Mouse (Mus musculus): ENCODE measurements at regions not wholly inside any gene's neighbourhood (a gene's known extent, or its start where the extent isn't known, plus 50 kb on each side); places are given as distances from the start of the nearest gene placed in this dataset.

GRCm38 (mm10) chr16:24341736-24342135 lies 51.6 kb upstream of the Lpp start:
- no peak for DNase-seq (ENCODE audit: low read depth, low spot score)

DNA sequence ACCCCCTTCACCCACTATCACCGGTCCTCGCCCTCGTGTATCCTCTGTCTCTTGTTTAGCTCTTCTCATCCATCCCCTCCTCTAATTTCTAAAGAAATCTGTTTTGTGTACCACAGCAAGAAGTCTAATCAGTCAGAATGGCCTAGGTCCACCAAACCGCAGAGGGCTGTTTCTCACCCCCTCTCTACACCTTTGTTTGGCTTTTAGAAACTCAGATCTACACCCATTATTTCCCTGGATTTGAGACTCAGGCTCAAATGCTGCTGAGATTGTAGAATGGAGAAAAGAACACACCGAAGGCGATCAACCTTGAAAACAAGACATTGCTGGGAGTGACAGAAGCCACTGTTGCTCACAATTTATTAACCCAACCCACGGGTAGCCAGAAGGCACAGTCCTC lies 52.7 kb upstream of the Lpp start:
- DNase-seq (ENCODE audit: low read depth, low spot score) = no peak

DNA sequence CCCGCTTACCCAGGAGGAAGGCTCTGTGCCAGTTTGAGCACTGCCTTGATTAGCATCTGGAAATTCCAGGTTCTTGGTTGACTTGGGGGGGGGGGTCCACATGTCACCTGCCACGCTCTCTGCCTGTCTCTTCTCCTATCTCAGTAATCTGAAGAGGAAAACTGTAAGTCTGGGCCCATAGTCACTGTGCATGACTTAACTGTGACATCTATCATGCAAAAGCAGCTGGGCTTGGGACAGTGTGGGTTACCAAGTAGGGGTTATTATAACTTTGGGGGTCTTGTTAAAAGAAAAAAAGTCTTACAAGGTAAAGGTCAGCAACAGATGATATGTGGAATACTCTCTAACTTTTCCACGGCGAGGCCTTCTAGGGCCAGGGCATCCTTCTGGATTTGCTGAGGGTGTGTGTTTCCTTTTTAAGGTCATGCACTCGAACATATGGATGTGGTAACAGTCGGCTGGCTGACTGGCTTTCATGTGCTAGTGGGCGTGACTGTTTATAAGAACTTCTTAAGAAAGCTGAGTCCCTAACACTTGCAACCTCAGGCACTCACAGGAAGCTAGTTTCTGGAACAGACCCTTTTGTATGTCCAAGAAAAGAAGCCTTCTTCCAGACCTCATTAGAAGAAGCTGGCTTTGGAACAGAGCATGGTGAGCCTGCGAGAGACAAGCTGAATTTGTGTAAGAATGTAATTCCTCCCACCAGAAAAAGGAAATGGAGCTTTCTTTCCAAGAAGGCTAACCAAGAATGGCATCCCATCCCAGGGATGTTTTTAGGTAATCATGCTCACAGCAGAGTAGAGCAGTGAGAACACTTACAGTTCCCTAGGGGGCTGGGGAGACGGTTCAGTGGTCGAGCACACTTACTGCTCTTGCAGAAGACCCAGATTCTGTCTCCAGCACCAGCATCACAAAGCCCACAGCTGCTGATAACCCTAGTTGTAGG lies 53.7 kb upstream of the Lpp start:
- DNase-seq (ENCODE audit: low read depth, low spot score) = peak; percentile 27

DNA sequence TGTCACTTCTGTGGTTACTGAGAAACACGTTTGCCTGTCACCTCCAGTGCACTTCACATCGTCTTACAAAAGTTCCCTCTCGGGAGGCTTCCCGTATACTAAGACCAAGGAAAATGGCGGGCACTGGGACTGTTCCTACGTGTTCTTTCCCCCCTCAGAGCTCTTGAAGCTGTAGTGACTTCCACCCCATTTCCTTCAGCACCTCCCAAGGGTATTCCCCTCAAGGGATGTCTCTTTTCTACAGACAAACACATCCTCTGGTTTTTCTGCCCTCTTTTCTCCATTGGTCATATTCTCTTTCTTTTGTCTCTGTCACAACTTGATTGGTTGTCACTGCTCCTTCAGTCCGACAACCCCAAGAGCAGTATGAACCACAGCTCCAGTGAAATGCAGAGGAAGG lies 54.9 kb upstream of the Lpp start:
- DNase-seq (ENCODE audit: low read depth, low spot score) = no peak

GRCm38 (mm10) chr16:24334389-24334788 lies 58.9 kb upstream of the Lpp start:
- no peak for DNase-seq (ENCODE audit: low read depth, low spot score)

- no peak for DNase-seq (ENCODE audit: low read depth, low spot score)
Observed at GRCm38 (mm10) chr16:24331446-24332020, 61.8 kb upstream of the Lpp start.

GRCm38 (mm10) chr16:24326571-24326970 lies 66.7 kb upstream of the Lpp start:
- no peak for DNase-seq (ENCODE audit: low read depth, low spot score)

DNA sequence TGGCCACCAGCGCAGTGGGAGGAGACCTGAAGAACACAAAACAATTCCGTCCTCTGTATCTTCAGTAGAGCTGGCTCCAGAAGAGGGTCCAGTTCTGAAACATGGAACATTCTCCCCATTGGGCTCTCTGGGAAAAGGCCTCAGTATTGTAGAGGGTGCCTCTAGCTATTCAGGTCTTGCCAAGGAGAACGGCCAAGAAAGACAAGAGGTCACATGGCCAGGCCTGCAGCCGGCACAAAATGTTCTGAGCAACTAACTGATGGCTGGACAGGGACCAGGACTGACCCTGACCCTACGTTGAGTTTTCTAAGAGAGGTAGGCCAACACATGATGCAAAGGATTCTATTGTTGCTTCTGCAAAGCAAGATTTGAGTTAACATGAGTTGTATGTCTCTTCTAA lies 67.3 kb upstream of the Lpp start:
- no peak for DNase-seq (ENCODE audit: low read depth, low spot score)

DNA sequence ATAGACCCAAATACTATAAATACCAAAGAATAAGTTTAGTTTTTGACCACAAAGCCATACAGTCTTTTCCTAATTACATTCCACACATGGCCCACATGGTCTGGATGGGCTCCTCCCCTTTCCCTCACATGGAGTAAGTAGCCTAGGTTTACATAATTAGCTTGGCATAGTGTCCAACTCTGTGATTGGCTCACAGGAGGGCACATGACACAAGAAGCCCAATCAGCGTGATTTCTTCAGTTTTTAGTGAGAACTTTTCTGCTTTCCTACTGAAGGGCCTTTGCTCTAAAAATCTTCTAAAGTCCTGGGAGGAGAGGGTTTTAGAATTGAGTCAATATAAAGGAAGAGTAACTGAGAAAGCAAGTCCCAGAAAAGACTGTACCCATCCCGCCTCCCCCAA lies 68.4 kb upstream of the Lpp start:
- no peak for DNase-seq (ENCODE audit: low read depth, low spot score)

GRCm38 (mm10) chr16:24318723-24319437 lies 74.4 kb upstream of the Lpp start:
- DNase-seq (ENCODE audit: low read depth, low spot score) = no peak

DNA sequence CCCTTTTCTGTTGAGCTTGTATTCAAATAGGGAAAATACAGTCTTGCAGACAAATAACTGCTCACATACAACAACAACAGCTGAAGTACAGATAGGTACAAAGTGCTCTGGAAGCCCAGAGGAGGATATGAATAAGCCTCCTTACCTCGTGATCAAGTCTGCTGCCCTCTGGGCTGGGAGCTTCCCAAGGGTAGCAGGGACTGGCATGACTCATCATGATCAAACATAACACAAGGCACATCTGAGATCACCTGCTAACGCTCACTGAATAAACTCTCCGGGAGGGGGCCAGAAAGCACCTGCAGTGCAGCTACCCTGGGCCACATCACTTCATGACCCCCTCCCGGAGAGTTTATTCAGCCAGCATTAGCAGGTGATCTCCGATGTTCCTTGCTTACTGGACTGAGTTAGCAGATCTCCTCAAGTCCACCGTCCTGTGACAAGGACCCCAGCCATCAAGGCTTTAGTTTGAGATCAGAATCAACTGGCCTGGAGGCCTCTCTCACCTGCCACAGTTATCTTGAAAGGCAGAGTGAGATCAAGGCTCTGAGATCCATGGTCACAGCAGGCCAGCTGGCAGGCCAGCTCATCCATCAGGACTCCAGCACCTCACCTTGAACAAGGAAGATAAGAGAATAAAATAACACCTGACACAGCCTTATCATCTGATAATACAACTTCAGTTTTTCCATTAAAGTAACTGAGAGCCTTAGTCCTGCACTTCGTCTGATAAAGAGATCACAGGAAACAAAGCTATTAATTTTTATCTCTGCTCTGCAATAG lies 79.6 kb upstream of the Lpp start:
- DNase-seq (ENCODE audit: low read depth, low spot score) = no peak

DNA sequence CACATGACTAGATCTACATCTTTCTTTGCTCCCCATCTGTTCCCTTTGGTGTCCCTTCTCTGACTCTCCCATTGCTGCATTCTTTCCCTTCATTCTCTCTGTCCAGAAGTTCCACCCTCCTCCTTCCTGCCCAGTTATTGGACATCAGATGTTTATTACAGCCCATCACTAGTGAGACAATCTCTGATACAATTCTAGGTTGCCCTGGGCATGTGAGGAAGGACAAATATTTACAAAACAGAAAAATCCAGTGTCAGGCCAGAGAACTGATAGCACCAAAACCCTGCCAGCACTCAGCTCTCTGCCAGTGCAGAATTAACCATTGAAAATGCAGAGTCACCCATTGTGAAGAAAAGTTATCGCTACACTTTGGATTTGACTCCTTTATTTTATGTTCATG lies 87.9 kb upstream of the Lpp start:
- DNase-seq (ENCODE audit: low read depth, low spot score) = no peak

- no peak for DNase-seq (ENCODE audit: low read depth, low spot score)
Observed at GRCm38 (mm10) chr16:24296790-24297189, 96.5 kb upstream of the Lpp start.

GRCm38 (mm10) chr16:24295626-24296440 lies 97.5 kb upstream of the Lpp start:
- DNase-seq (ENCODE audit: low read depth, low spot score) = no peak

GRCm38 (mm10) chr16:24284215-24284614 lies 109.1 kb upstream of the Lpp start:
- DNase-seq (ENCODE audit: low read depth, low spot score) = no peak

DNA sequence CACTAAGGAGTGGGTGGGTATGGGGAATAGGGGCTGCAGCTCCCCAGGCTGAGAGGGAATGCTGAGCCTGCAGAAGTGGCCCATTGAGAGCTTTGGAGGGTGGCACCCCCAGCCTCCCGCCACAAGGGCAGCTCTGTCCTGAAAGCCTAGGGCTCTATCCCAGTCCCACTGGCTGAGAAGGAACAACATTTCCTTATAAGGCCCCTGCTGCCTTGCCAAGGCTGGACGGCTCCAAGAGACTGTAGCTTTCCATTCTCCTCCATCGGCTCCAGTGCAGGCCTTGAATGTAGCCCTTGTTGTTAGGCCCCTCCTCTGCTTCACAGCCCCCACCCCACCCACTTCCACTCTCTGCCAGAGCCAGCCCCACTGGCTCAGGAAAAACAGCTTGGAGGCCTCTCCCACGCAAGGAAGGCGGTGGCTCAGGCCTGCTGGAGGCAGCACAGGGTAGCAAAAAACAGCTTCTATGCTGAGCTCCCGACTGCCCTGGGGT lies 111.1 kb upstream of the Lpp start:
- DNase-seq (ENCODE audit: low read depth, low spot score) = peak; percentile 34

DNA sequence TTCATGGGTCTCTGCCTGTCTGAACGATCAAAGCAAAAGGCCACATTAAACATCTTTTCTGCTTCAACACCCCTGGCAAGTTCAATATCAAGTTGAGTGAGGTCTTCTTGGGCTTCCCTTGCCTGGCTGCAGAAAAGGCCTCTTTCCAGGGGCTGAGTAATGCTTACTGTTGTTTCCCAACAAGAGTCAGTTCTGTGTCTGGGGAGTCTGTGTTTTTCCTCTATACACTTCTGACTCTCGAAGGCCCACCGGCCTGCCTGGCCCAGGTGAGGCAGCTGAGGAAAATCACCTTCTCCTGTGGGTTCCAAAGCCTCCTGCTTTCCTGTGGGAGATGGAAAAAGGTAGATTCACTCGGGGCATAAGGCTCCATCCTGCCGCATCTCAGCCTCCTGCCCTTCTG lies 111.7 kb upstream of the Lpp start:
- DNase-seq (ENCODE audit: low read depth, low spot score) = no peak

DNA sequence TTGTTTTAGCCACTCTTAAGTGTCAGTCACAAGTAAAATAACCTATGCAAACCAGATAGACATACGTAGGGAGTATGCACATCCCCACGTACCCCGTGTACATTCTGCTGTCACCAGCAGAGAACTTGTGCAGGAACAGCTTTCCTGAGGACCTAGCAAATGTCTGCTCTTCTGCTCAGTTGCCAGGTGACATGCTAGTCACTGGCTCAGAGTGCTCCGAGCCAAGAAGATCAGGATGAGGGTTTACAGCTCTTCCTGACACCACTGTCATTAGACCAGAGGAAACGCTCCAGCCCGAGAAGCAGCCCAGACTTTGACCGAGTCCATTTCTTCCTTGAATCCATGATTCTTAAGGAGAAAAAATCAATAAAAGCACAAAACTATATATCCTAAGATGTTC lies 115.5 kb upstream of the Lpp start:
- no peak for DNase-seq (ENCODE audit: low read depth, low spot score)

DNA sequence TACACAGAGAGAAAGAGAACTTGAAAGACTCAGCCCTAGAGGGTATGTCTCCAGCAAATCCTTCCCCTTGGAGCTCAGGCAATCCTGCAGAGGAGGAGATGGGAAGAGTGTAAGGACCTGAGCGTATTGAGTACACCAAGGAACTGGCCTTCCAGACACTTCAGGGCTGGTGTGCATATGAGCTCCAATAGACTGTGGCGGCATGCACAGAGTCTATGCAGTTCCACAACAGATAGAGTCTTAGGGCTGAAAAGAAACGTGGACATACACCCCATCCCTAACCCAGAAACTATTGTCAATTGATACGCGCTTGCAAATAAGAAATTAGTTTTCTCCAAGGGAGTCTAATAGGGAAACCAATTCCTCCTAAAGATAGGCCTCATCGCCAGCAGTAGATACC lies 130.6 kb upstream of the Lpp start:
- DNase-seq (ENCODE audit: low read depth, low spot score) = no peak

DNA sequence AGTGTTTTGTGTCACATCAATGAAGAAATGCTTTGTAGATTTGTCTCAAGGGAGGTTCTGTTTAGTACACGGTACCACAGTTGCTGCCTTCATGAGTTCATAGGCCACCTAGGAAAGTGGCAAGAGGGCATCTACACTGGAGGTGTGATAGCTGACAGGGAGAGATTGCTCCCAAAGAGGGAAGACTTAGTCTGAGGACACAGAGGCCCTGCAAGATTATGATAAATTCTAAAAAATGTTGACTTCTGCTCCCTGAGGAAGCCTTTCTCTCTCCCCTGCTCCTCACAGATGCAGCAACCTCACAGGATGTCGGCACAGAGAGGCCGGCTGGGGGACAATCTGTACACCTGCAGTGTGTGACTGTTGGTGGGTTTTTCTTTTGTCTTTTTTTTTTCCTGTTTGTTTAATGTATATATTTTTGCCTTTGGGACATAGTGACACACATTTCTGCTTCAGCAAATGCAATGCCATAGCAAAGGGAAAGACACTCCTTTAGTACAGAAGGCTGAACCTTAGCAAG lies 133.5 kb upstream of the Lpp start:
- no peak for DNase-seq (ENCODE audit: low read depth, low spot score)

- DNase-seq (ENCODE audit: low read depth, low spot score) = no peak
Observed at GRCm38 (mm10) chr16:24258991-24259390, 134.3 kb upstream of the Lpp start.

Data from mesoderm, embryonic 11.5 days (tissue).